Mouse (Mus musculus) hindbrain, embryonic 11.5 days (tissue): ENCODE results near the gene Nono. TPM values are rescaled to one million over a fixed set of nuclear protein-coding genes. Genes with fewer than 3 reads are reported as not detected.
A peak's percentile ranks its signal among the peaks of the same experiment; 100 is the strongest.
"Not testable (repeated sequence)": the region's sequence is repeated elsewhere in the genome, so short reads cannot be mapped to it uniquely, and the experiment has no call there.

Experiments
- ATAC-seq: fragments of 200-750 bp; cut with Nextera tagmentation; 2 replicates; pipeline ENCODE4 v1.8.0; 2017; ENCODE audit warnings: mild to moderate bottlenecking, moderate TSS enrichment, moderate library complexity; ENCODE audit not compliant: low FRiP score
- DNase-seq: peaks from one replicate; pipeline ENCODE4 v3.0.0-alpha.2; 2015; ENCODE audit warnings: low spot score
- H3K27ac ChIP-seq: fragments of 300-500 bp; sonication (generic); 2 replicates; pipeline ENCODE4 v1.5.1; 2014; ENCODE audit warnings: mild to moderate bottlenecking, low read depth, low read length
- H3K27me3 ChIP-seq: fragments of 300-500 bp; sonication (generic); 2 replicates; pipeline ENCODE4 v1.6.1; 2014; ENCODE audit warnings: mild to moderate bottlenecking, low read length, moderate library complexity, mixed read lengths; ENCODE audit not compliant: control insufficient read depth, insufficient read depth
- H3K36me3 ChIP-seq: fragments of 300-500 bp; sonication (generic); 2 replicates; pipeline ENCODE4 v1.6.1; 2014; ENCODE audit warnings: mild to moderate bottlenecking, low read length, moderate library complexity, mixed read lengths; ENCODE audit not compliant: control insufficient read depth, insufficient read depth
- H3K4me1 ChIP-seq: fragments of 300-500 bp; sonication (generic); replicated peaks from 2 replicates; pipeline ENCODE4 v1.6.1; 2014; ENCODE audit warnings: low read length, mixed read lengths; ENCODE audit not compliant: control insufficient read depth, insufficient read depth
- H3K4me2 ChIP-seq: fragments of 300-500 bp; sonication (generic); replicated peaks from 2 replicates; pipeline ENCODE4 v1.6.1; 2014; ENCODE audit warnings: mild to moderate bottlenecking, low read depth, low read length
- H3K4me3 ChIP-seq: fragments of 300-500 bp; sonication (generic); 2 replicates; pipeline ENCODE4 v1.5.1; 2014; ENCODE audit warnings: low read depth, low read length
- H3K9ac ChIP-seq: fragments of 300-500 bp; sonication (generic); 2 replicates; pipeline ENCODE4 v1.6.1; 2014; ENCODE audit warnings: low read depth, low read length
- H3K9me3 ChIP-seq: fragments of 300-500 bp; sonication (generic); 2 replicates; pipeline ENCODE4 v1.6.1; 2016; ENCODE audit warnings: low read length; ENCODE audit not compliant: control insufficient read depth
- WGBS: fragments of 180-500 bp; shearing (Covaris S2); extraction: QIAGEN DNeasy Blood & Tissue Kit; methylation state at CpG from one replicate; pipeline ENCODE4 v1.1.7; 2014; 5-methylcytosine and 5-hydroxymethylcytosine counted together
- polyA plus RNA-seq: library from polyadenylated mRNA; unstranded; fragments of >200 nt; fragmentation: Nextera tagmentation; extraction: Ambion mirVana; gene quantifications from 2 replicates; pipeline ENCODE4 v1.2.1, GENCODE M21; 2014

Nono gene
- polyA plus RNA-seq, 1 experiment from 2014 or later: 550 TPM

GRCm38 (mm10) chrX:101451147-101451546, 22.0 kb downstream of the Nono start:
- Histone ChIP-seq H3K36me3 (no peaks in the 10 kb centered on the region), H3K27me3 (no peaks in the 10 kb centered on the region)

GRCm38 (mm10) chrX:101451591-101451990, 22.5 kb downstream of the Nono start:
- no peak overlapping the region for H3K27ac ChIP-seq
- no peak overlapping the region for H3K9ac ChIP-seq
- no peaks in the 10 kb centered on the region for H3K4me1 ChIP-seq
- no peaks in the 10 kb centered on the region for H3K9me3 ChIP-seq
- WGBS: 88% methylated on average over 3 of the region's 3 CpGs
- no peak for DNase-seq
- no peaks in the 10 kb centered on the region for H3K27me3 ChIP-seq
- H3K4me2 ChIP-seq: no peak overlapping the region
- no peak overlapping the region for H3K4me3 ChIP-seq
- H3K36me3 ChIP-seq: no peaks in the 10 kb centered on the region
- ATAC-seq: no peak

More at GRCm38 (mm10) chrX:101451147-101451546, 22.0 kb downstream of the Nono start:
- ATAC-seq (no peak), DNase-seq (no peak)
- no peak overlapping the region for H3K9ac ChIP-seq
- 53% methylated on average over 1 of the region's 1 CpGs for WGBS
- H3K4me2 ChIP-seq: no peak overlapping the region
- no peaks in the 10 kb centered on the region for H3K4me1 ChIP-seq
- H3K27ac ChIP-seq: no peak overlapping the region
- H3K4me3 ChIP-seq: no peak overlapping the region
- H3K9me3 ChIP-seq: no peaks in the 10 kb centered on the region

- WGBS: 98% methylated on average over 4 of the region's 4 CpGs
- H3K4me1 ChIP-seq: no peaks in the 10 kb centered on the region
- no peak overlapping the region for H3K4me3 ChIP-seq
- no peak overlapping the region for H3K27ac ChIP-seq
- no peak for DNase-seq
- H3K9me3 ChIP-seq: no peaks in the 10 kb centered on the region
- H3K36me3 ChIP-seq: no peaks in the 10 kb centered on the region
- no peak overlapping the region for H3K4me2 ChIP-seq
- no peak overlapping the region for H3K9ac ChIP-seq
- H3K27me3 ChIP-seq: no peaks in the 10 kb centered on the region
- ATAC-seq: no peak
These were observed 43.1 kb downstream of the Nono start for GRCm38 (mm10) chrX:101472202-101472601.

- no peak for ATAC-seq
- no peak overlapping the region for H3K4me3 ChIP-seq
- H3K27ac ChIP-seq: no peak overlapping the region
- no peak for DNase-seq
- 74% methylated on average over 6 of the region's 6 CpGs for WGBS
- no peaks in the 10 kb centered on the region for H3K36me3 ChIP-seq
- no peak overlapping the region for H3K9ac ChIP-seq
- no peaks in the 10 kb centered on the region for H3K27me3 ChIP-seq
- H3K4me2 ChIP-seq: no peak overlapping the region
- no peaks in the 10 kb centered on the region for H3K9me3 ChIP-seq
- H3K4me1 ChIP-seq: no peaks in the 10 kb centered on the region
These were observed 52.7 kb downstream of the Nono start for GRCm38 (mm10) chrX:101481604-101482350.

GRCm38 (mm10) chrX:101486487-101487152, 57.5 kb downstream of the Nono start:
- not testable (repeated sequence) for H3K27ac ChIP-seq, H3K9me3 ChIP-seq, H3K4me2 ChIP-seq, H3K27me3 ChIP-seq, H3K4me1 ChIP-seq, ATAC-seq, H3K36me3 ChIP-seq, H3K4me3 ChIP-seq, H3K9ac ChIP-seq
- 34% methylated on average over 9 of the region's 12 CpGs for whole genome bisulfite sequencing
- peak; percentile 67 for DNase-seq

Other genes starting within 250 kb of the Nono start
- gene Snx12, start 206.8 kb upstream of the Nono start, polyA plus RNA-seq: 63.6 and 65.5 TPM in 2 replicates
- gene Foxo4, start 174.8 kb upstream of the Nono start, polyA plus RNA-seq: 2.2 and 3.6 TPM in 2 replicates
- not detected in 2 replicates for gene Gm614, start 165.3 kb upstream of the Nono start, polyA plus RNA-seq
- gene Il2rg, start 161.1 kb upstream of the Nono start, polyA plus RNA-seq: 3.6 TPM in 2 replicates
- gene Gm20489, start 160.3 kb upstream of the Nono start, polyA plus RNA-seq: not detected in 2 replicates
- 39.0 and 44.3 TPM in 2 replicates for gene Med12, start 155.3 kb upstream of the Nono start, polyA plus RNA-seq
- gene Nlgn3, start 130.2 kb upstream of the Nono start, polyA plus RNA-seq: 24.5 and 29.1 TPM in 2 replicates
- gene Gjb1, start 52.9 kb upstream of the Nono start, polyA plus RNA-seq: 0.29 and 0.62 TPM in 2 replicates
- gene Zmym3, start 8.5 kb upstream of the Nono start, polyA plus RNA-seq: 20.1 and 24.2 TPM in 2 replicates
- 2.8 and 3.9 TPM in 2 replicates for gene Itgb1bp2, start 19.8 kb downstream of the Nono start, polyA plus RNA-seq
- 21.9 and 26.4 TPM in 2 replicates for gene Taf1, start 103.4 kb downstream of the Nono start, polyA plus RNA-seq
- gene Ogt, start 210.7 kb downstream of the Nono start, polyA plus RNA-seq: 244 and 256 TPM in 2 replicates